Mouse (Mus musculus) common myeloid progenitor, adult 5-6 weeks (primary cell): ENCODE measurements at regions not wholly inside any gene's neighbourhood (a gene's known extent, or its start where the extent isn't known, plus 50 kb on each side); places are given as distances from the start of the nearest gene placed in this dataset.
"Not testable (repeated sequence)": the region's sequence is repeated elsewhere in the genome, so short reads cannot be mapped to it uniquely, and the experiment has no call there.

Experiments used
- ATAC-seq: replicated peaks from 2 replicates; pipeline ENCODE4 v1.8.0; 2016; ENCODE audit warnings: low read depth, mild to moderate bottlenecking, moderate TSS enrichment, inconsistent platforms; ENCODE audit not compliant: poor library complexity, severe bottlenecking

GRCm38 (mm10) chr9:90618154-90618553 lies 347.6 kb upstream of the Tbc1d2b start:
- no peak for ATAC-seq

- ATAC-seq = no peak
Observed at GRCm38 (mm10) chr9:90597894-90598293, 327.3 kb upstream of the Tbc1d2b start.

- no peak for ATAC-seq
Observed at GRCm38 (mm10) chr9:90556742-90557141, 286.1 kb upstream of the Tbc1d2b start.

GRCm38 (mm10) chr9:90556216-90556615 lies 285.6 kb upstream of the Tbc1d2b start:
- ATAC-seq = no peak

- no peak for ATAC-seq
Observed at GRCm38 (mm10) chr9:90547931-90548330, 277.3 kb upstream of the Tbc1d2b start.

GRCm38 (mm10) chr9:90546720-90547119 lies 276.1 kb upstream of the Tbc1d2b start:
- no peak for ATAC-seq

GRCm38 (mm10) chr9:90537683-90538082 lies 267.1 kb upstream of the Tbc1d2b start:
- ATAC-seq = not testable (repeated sequence)

- no peak for ATAC-seq
Observed at GRCm38 (mm10) chr9:90533372-90533771, 262.8 kb upstream of the Tbc1d2b start.

GRCm38 (mm10) chr9:90521186-90521585 lies 250.6 kb upstream of the Tbc1d2b start:
- ATAC-seq = no peak

GRCm38 (mm10) chr9:90494888-90495287 lies 224.3 kb upstream of the Tbc1d2b start:
- ATAC-seq = no peak

GRCm38 (mm10) chr9:90490561-90491152 lies 220.1 kb upstream of the Tbc1d2b start:
- no peak for ATAC-seq

GRCm38 (mm10) chr9:90450579-90450978 lies 180.0 kb upstream of the Tbc1d2b start:
- ATAC-seq = no peak

GRCm38 (mm10) chr9:90446957-90447356 lies 176.4 kb upstream of the Tbc1d2b start:
- ATAC-seq = peak; percentile 98

GRCm38 (mm10) chr9:90434902-90435301 lies 164.3 kb upstream of the Tbc1d2b start:
- ATAC-seq = peak; percentile 26

- peak; percentile 98 for ATAC-seq
Observed at GRCm38 (mm10) chr9:90430898-90431297, 160.3 kb upstream of the Tbc1d2b start.

GRCm38 (mm10) chr9:90421662-90422061 lies 151.1 kb upstream of the Tbc1d2b start:
- ATAC-seq = peak; percentile 84

GRCm38 (mm10) chr9:90419762-90420541 lies 149.3 kb upstream of the Tbc1d2b start:
- ATAC-seq = no peak

- peak; percentile 82 for ATAC-seq
Observed at GRCm38 (mm10) chr9:90408789-90409188, 138.2 kb upstream of the Tbc1d2b start.

GRCm38 (mm10) chr9:90407573-90407972 lies 137.0 kb upstream of the Tbc1d2b start:
- no peak for ATAC-seq

- ATAC-seq = no peak
Observed at GRCm38 (mm10) chr9:90388401-90388800, 117.8 kb upstream of the Tbc1d2b start.

- no peak for ATAC-seq
Observed at GRCm38 (mm10) chr9:90385047-90385446, 114.4 kb upstream of the Tbc1d2b start.

- ATAC-seq = no peak
Observed at GRCm38 (mm10) chr9:90380099-90380498, 109.5 kb upstream of the Tbc1d2b start.
